ENCODE assay signal across 8 mouse cellular contexts in genomic region chr2:163686233-163686632, GRCm38 (mm10). TPM values are rescaled to one million over a fixed set of nuclear protein-coding genes. Genes with fewer than 3 reads are reported as not detected.
DNase-seq lines count a peak whose midpoint lies in the region; ATAC-seq lines count a peak whose summit lies in the region.
"Had no signal": no experiment of that assay in that cellular context is flagged by ENCODE, and none has a peak within 500 bp of the region (broad histone marks: within the 10 kb centered on the region; RNA-seq: fewer than 3 reads in every experiment).

No protein-coding gene starts in this region.

- no peak overlapping the region for H3K4me2 ChIP-seq in hindbrain, embryonic 13.5 days
- H3K4me2 ChIP-seq in hindbrain, embryonic 11.5 days (replicated peaks; ENCODE audit: low read depth, low read length), result no peak overlapping the region
- no peak overlapping the region for H3K4me2 ChIP-seq in neural tube, embryonic 15.5 days
- H3K4me2 ChIP-seq in liver, embryonic 11.5 days, result peak overlapping the region; percentile 41
- H3K4me2 ChIP-seq: neural tube, embryonic 12.5 days had no signal

- no peak for ATAC-seq in hindbrain, embryonic 13.5 days (ENCODE audit: low FRiP score)
- ATAC-seq in hindbrain, embryonic 11.5 days (ENCODE audit: low FRiP score), result no peak
- ATAC-seq in neural tube, embryonic 15.5 days (ENCODE audit: low FRiP score), result no peak
- peak; percentile 66 for ATAC-seq in liver, embryonic 11.5 days (replicated peaks; ENCODE audit: low FRiP score)

- no peaks in the 10 kb centered on the region for H3K9me3 ChIP-seq in hindbrain, embryonic 13.5 days
- no peaks in the 10 kb centered on the region for H3K9me3 ChIP-seq in hindbrain, embryonic 11.5 days (ENCODE audit: control insufficient read depth, low read length)
- H3K9me3 ChIP-seq in neural tube, embryonic 15.5 days (replicated peaks), result no peaks in the 10 kb centered on the region
- H3K9me3 ChIP-seq in liver, embryonic 11.5 days (ENCODE audit: control insufficient read depth, low read length), result no peaks in the 10 kb centered on the region
- H3K9me3 ChIP-seq: neural tube, embryonic 12.5 days had no signal

- H3K27ac ChIP-seq in hindbrain, embryonic 13.5 days, result peak overlapping the region; percentile 23; the same call in 1 of the 2 replicates
- no peak overlapping the region for H3K27ac ChIP-seq in hindbrain, embryonic 11.5 days (ENCODE audit: low read depth, low read length)
- H3K27ac ChIP-seq in neural tube, embryonic 15.5 days (replicated peaks), result peak overlapping the region; percentile 48; the same call in 1 of the 2 replicates
- H3K27ac ChIP-seq in liver, embryonic 11.5 days (ENCODE audit: low read depth, low read length), result peak overlapping the region; percentile 54
- H3K27ac ChIP-seq: neural tube, embryonic 12.5 days had no signal

- H3K36me3 ChIP-seq in hindbrain, embryonic 13.5 days, result no peaks in the 10 kb centered on the region
- H3K36me3 ChIP-seq in hindbrain, embryonic 11.5 days (ENCODE audit: control insufficient read depth, insufficient read depth, low read length), result no peaks in the 10 kb centered on the region
- H3K36me3 ChIP-seq in neural tube, embryonic 15.5 days, result no peaks in the 10 kb centered on the region
- no peaks in the 10 kb centered on the region for H3K36me3 ChIP-seq in liver, embryonic 11.5 days (ENCODE audit: control insufficient read depth, insufficient read depth, low read length)
- H3K36me3 ChIP-seq: neural tube, embryonic 12.5 days had no signal

- H3K4me3 ChIP-seq in hindbrain, embryonic 13.5 days, result no peak overlapping the region
- no peak overlapping the region for H3K4me3 ChIP-seq in hindbrain, embryonic 11.5 days (ENCODE audit: low read depth, low read length)
- H3K4me3 ChIP-seq in neural tube, embryonic 15.5 days (replicated peaks), result no peak overlapping the region
- no peak overlapping the region for H3K4me3 ChIP-seq in liver, embryonic 11.5 days (ENCODE audit: low read depth, low read length)
- H3K4me3 ChIP-seq: neural tube, embryonic 12.5 days had no signal

- no peaks in the 10 kb centered on the region for H3K27me3 ChIP-seq in hindbrain, embryonic 13.5 days
- no peaks in the 10 kb centered on the region for H3K27me3 ChIP-seq in hindbrain, embryonic 11.5 days (ENCODE audit: control insufficient read depth, insufficient read depth, low read length)
- no peaks in the 10 kb centered on the region for H3K27me3 ChIP-seq in neural tube, embryonic 15.5 days (replicated peaks)
- H3K27me3 ChIP-seq in liver, embryonic 11.5 days (replicated peaks; ENCODE audit: control insufficient read depth, insufficient read depth, low read length), result no peaks in the 10 kb centered on the region
- H3K27me3 ChIP-seq: neural tube, embryonic 12.5 days had no signal

- DNase-seq in hindbrain, embryonic 11.5 days (ENCODE audit: low spot score), result no peak
- DNase-seq in neural tube, embryonic 10.5 days (ENCODE audit: extremely low spot score, low spot score), result no peak
- DNase-seq in liver, embryonic 11.5 days (ENCODE audit: low spot score), result no peak
- DNase-seq in ovary, postnatal 36 days (ENCODE audit: low spot score), result no peak
- no peak for DNase-seq in cerebellum, postnatal 4 days (ENCODE audit: low spot score in 2 of 2)

- H3K9ac ChIP-seq in hindbrain, embryonic 13.5 days, result no peak overlapping the region
- H3K9ac ChIP-seq in hindbrain, embryonic 11.5 days (ENCODE audit: low read depth, low read length), result no peak overlapping the region
- no peak overlapping the region for H3K9ac ChIP-seq in neural tube, embryonic 15.5 days (replicated peaks)
- no peak overlapping the region for H3K9ac ChIP-seq in liver, embryonic 11.5 days (ENCODE audit: low read depth, low read length)
- H3K9ac ChIP-seq: neural tube, embryonic 12.5 days had no signal

- H3K4me1 ChIP-seq in hindbrain, embryonic 13.5 days (replicated peaks), result peaks cover 31% of the 10 kb centered on the region
- H3K4me1 ChIP-seq in hindbrain, embryonic 11.5 days (replicated peaks; ENCODE audit: control insufficient read depth, insufficient read depth, low read length), result peaks cover 6% of the 10 kb centered on the region; the same call in 1 of the 2 replicates
- H3K4me1 ChIP-seq in neural tube, embryonic 15.5 days, result peaks cover 30% of the 10 kb centered on the region
- peaks cover 64% of the 10 kb centered on the region for H3K4me1 ChIP-seq in liver, embryonic 11.5 days (replicated peaks; ENCODE audit: control insufficient read depth, insufficient read depth, low read length)

- WGBS in hindbrain, embryonic 13.5 days, result 85% methylated on average over 5 of the region's 5 CpGs
- 79% methylated on average over 5 of the region's 5 CpGs for WGBS in hindbrain, embryonic 11.5 days
- WGBS in neural tube, embryonic 15.5 days, result 83% methylated on average over 5 of the region's 5 CpGs
- WGBS in liver, embryonic 11.5 days, result 33% methylated on average over 5 of the region's 5 CpGs

RNA-seq across cellular contexts. Expression of gene Pkig, which starts 28.0 kb away (rescaled TPM):
- polyA plus RNA-seq in hindbrain, embryonic 13.5 days (2015; fragmentation: Nextera tagmentation; extraction: Ambion mirVana), result 110 and 119 TPM in 2 replicates
- 136 and 138 TPM in 2 replicates for polyA plus RNA-seq in hindbrain, embryonic 11.5 days (2014; fragmentation: Nextera tagmentation; extraction: Ambion mirVana)
- polyA plus RNA-seq in neural tube, embryonic 15.5 days (2015; fragmentation: Nextera tagmentation; extraction: Ambion mirVana), result 107 and 110 TPM in 2 replicates
- polyA plus RNA-seq in liver, embryonic 11.5 days (2014; fragmentation: Nextera tagmentation; extraction: Ambion mirVana), result 178 and 186 TPM in 2 replicates

RNA-seq across cellular contexts. Expression of gene Serinc3, which starts 41.3 kb away (rescaled TPM):
- polyA plus RNA-seq in hindbrain, embryonic 13.5 days (2015; fragmentation: Nextera tagmentation; extraction: Ambion mirVana), result 37.5 and 38.7 TPM in 2 replicates
- 35.7 and 38.4 TPM in 2 replicates for polyA plus RNA-seq in hindbrain, embryonic 11.5 days (2014; fragmentation: Nextera tagmentation; extraction: Ambion mirVana)
- polyA plus RNA-seq in neural tube, embryonic 15.5 days (2015; fragmentation: Nextera tagmentation; extraction: Ambion mirVana), result 33.6 and 41.2 TPM in 2 replicates
- polyA plus RNA-seq in liver, embryonic 11.5 days (2014; fragmentation: Nextera tagmentation; extraction: Ambion mirVana), result 116 TPM in 2 replicates
